In the genomic region with DNA sequence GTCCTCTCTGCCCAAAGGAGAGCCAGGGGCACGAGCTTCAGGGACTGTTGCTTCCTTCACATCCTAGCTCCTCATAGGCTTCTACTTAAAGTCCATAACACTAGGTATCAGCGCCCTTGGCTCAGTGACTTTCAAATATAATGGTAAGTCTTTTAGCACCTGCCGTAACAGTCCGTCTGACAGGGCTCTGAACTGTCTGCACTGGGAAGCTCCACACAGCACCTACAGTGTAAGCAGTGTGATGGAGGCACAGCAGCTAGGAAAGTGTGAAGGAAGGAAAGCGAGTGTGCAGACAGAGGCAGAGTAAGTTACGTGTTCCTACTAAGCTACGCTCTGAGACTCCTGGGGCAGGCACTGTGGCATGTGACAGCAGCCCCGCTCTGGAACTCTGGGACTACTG, we compare ENCODE assay signal across 24 mouse cellular contexts. TPM values are rescaled to one million over a fixed set of nuclear protein-coding genes. Genes with fewer than 3 reads are reported as not detected.
A peak's percentile ranks its signal among the peaks of the same experiment; 100 is the strongest.
DNase-seq lines count a peak whose midpoint lies in the region; ATAC-seq lines count a peak whose summit lies in the region.
"Had no signal": no experiment of that assay in that cellular context is flagged by ENCODE, and none has a peak within 500 bp of the region (broad histone marks: within the 10 kb centered on the region; RNA-seq: fewer than 3 reads in every experiment).

No protein-coding gene starts in this region.

- H3K4me3 ChIP-seq in heart, embryonic 10.5 days, result no peak overlapping the region
- H3K4me3 ChIP-seq in midbrain, embryonic 11.5 days (ENCODE audit: low read depth, low read length), result no peak overlapping the region
- no peak overlapping the region for H3K4me3 ChIP-seq in midbrain, embryonic 16.5 days (ENCODE audit: low read depth, low read length)
- H3K4me3 ChIP-seq: embryonic facial prominence, embryonic 13.5 days; embryonic facial prominence, embryonic 15.5 days; erythroblast, embryonic 14.5 days; forebrain, embryonic 10.5 days; forebrain, embryonic 12.5 days had no signal

- H3K9me3 ChIP-seq in heart, embryonic 10.5 days, result no peaks in the 10 kb centered on the region
- no peaks in the 10 kb centered on the region for H3K9me3 ChIP-seq in midbrain, embryonic 11.5 days (ENCODE audit: control insufficient read depth, low read length)
- H3K9me3 ChIP-seq in midbrain, embryonic 16.5 days (replicated peaks; ENCODE audit: control insufficient read depth, low read length, poor library complexity, severe bottlenecking), result no peaks in the 10 kb centered on the region
- H3K9me3 ChIP-seq: embryonic facial prominence, embryonic 13.5 days; embryonic facial prominence, embryonic 15.5 days; forebrain, embryonic 10.5 days; forebrain, embryonic 12.5 days had no signal

- whole genome bisulfite sequencing in heart, embryonic 10.5 days, result 86% methylated on average over 8 of the region's 8 CpGs
- 86% methylated on average over 8 of the region's 8 CpGs for WGBS in midbrain, embryonic 11.5 days
- 72% methylated on average over 8 of the region's 8 CpGs for WGBS in midbrain, embryonic 16.5 days

- H3K4me1 ChIP-seq in heart, embryonic 10.5 days, result peaks cover 10% of the 10 kb centered on the region; the same call in 1 of the 2 replicates
- no peaks in the 10 kb centered on the region for H3K4me1 ChIP-seq in midbrain, embryonic 11.5 days (ENCODE audit: control insufficient read depth, insufficient read depth, low read length)
- no peaks in the 10 kb centered on the region for H3K4me1 ChIP-seq in midbrain, embryonic 16.5 days (ENCODE audit: control insufficient read depth, insufficient read depth, low read length)
- H3K4me1 ChIP-seq: embryonic facial prominence, embryonic 15.5 days; forebrain, embryonic 12.5 days had no signal

- H3K36me3 ChIP-seq in heart, embryonic 10.5 days, result peaks cover 5% of the 10 kb centered on the region; the same call in 1 of the 2 replicates
- no peaks in the 10 kb centered on the region for H3K36me3 ChIP-seq in midbrain, embryonic 11.5 days (ENCODE audit: control insufficient read depth, insufficient read depth, low read length)
- no peaks in the 10 kb centered on the region; the same call in 1 of the 2 replicates for H3K36me3 ChIP-seq in midbrain, embryonic 16.5 days (ENCODE audit: control insufficient read depth, insufficient read depth, low read length)

- ATAC-seq in midbrain, embryonic 11.5 days (ENCODE audit: low FRiP score), result peak; percentile 20; the same call in 1 of the 2 replicates
- no peak for ATAC-seq in midbrain, embryonic 16.5 days
- ATAC-seq: forebrain, embryonic 14.5 days; forebrain, embryonic 16.5 days had no signal

- H3K27me3 ChIP-seq in heart, embryonic 10.5 days (ENCODE audit: insufficient read depth, poor library complexity, severe bottlenecking), result peaks cover 17% of the 10 kb centered on the region
- H3K27me3 ChIP-seq in midbrain, embryonic 11.5 days (ENCODE audit: control insufficient read depth, insufficient read depth, low read length), result peaks cover under 1% of the 10 kb centered on the region; the same call in 1 of the 2 replicates
- H3K27me3 ChIP-seq in midbrain, embryonic 16.5 days (ENCODE audit: control insufficient read depth, insufficient read depth, low read depth, low read length), result no peaks in the 10 kb centered on the region

- no peak overlapping the region for H3K4me2 ChIP-seq in midbrain, embryonic 11.5 days
- no peak overlapping the region for H3K4me2 ChIP-seq in midbrain, embryonic 16.5 days (ENCODE audit: low read length)
- H3K4me2 ChIP-seq: embryonic facial prominence, embryonic 13.5 days; embryonic facial prominence, embryonic 15.5 days; forebrain, embryonic 12.5 days had no signal

- DNase-seq in heart, embryonic 10.5 days (ENCODE audit: low spot score), result peak; percentile 54
- DNase-seq in heart, postnatal 25 days (ENCODE audit: low spot score), result no peak
- no peak for DNase-seq in midbrain, embryonic 11.5 days (ENCODE audit: low spot score, missing footprints)
- DNase-seq: adrenal gland, adult 2 months; adrenal gland, postnatal 10 days; adrenal gland, postnatal 25 days; cerebellum, adult 11 months; cerebellum, adult 18-20 months; cerebellum, adult 8-10 months; cerebellum, adult 9-11 months; cerebellum, postnatal 14 days; cerebellum, postnatal 36 days; embryo, embryonic 11 days had no signal

- intact Hi-C loops in heart, postnatal 25 days (cut with DNase I), result no loop called here

- H3K9ac ChIP-seq in midbrain, embryonic 11.5 days (ENCODE audit: low read length), result no peak overlapping the region
- no peak overlapping the region for H3K9ac ChIP-seq in midbrain, embryonic 16.5 days (ENCODE audit: low read depth, low read length)
- H3K9ac ChIP-seq: embryonic facial prominence, embryonic 13.5 days; embryonic facial prominence, embryonic 15.5 days; forebrain, embryonic 12.5 days had no signal

- no peak overlapping the region for H3K27ac ChIP-seq in heart, embryonic 10.5 days
- no peak overlapping the region for H3K27ac ChIP-seq in midbrain, embryonic 11.5 days (ENCODE audit: low read depth, low read length)
- no peak overlapping the region for H3K27ac ChIP-seq in midbrain, embryonic 16.5 days (ENCODE audit: low read length)
- H3K27ac ChIP-seq: embryonic facial prominence, embryonic 13.5 days; embryonic facial prominence, embryonic 15.5 days; forebrain, embryonic 10.5 days; forebrain, embryonic 12.5 days had no signal

RNA-seq across cellular contexts. Expression of gene Gng4, which starts 6.2 kb away (rescaled TPM):
- 0.16 and 0.51 TPM in 2 replicates for polyA plus RNA-seq in heart, embryonic 10.5 days (2016; fragmentation: Nextera tagmentation; extraction: Ambion mirVana)
- total RNA-seq in heart, postnatal 25 days (2021), result under 1 TPM; 0.49 to 0.89 TPM
- 2.0 and 2.6 TPM in 2 replicates for polyA plus RNA-seq in midbrain, embryonic 11.5 days (2014; fragmentation: Nextera tagmentation; extraction: Ambion mirVana)
- 68.8 and 103 TPM in 2 replicates for polyA plus RNA-seq in midbrain, embryonic 16.5 days (2015; fragmentation: Nextera tagmentation; extraction: Ambion mirVana)
- total RNA-seq: common myeloid progenitor, adult 5-6 weeks; ES-E14; MEL had no signal
- polyA plus RNA-seq: erythroblast, embryonic 14.5 days had no signal

Comparison
In these comparisons a context has a peak if more than half of its experiments do, and no peak if none do; other contexts are left out.
1. RNA of gene Gng4, which starts 6.2 kb away (polyA plus RNA-seq): 68.8 to 103 TPM in midbrain, embryonic 16.5 days; 2.0 to 2.6 TPM in midbrain, embryonic 11.5 days and 0.16 to 0.51 TPM in heart, embryonic 10.5 days; every median in the first group is over 10 times any median in the second.